In the genomic region with DNA sequence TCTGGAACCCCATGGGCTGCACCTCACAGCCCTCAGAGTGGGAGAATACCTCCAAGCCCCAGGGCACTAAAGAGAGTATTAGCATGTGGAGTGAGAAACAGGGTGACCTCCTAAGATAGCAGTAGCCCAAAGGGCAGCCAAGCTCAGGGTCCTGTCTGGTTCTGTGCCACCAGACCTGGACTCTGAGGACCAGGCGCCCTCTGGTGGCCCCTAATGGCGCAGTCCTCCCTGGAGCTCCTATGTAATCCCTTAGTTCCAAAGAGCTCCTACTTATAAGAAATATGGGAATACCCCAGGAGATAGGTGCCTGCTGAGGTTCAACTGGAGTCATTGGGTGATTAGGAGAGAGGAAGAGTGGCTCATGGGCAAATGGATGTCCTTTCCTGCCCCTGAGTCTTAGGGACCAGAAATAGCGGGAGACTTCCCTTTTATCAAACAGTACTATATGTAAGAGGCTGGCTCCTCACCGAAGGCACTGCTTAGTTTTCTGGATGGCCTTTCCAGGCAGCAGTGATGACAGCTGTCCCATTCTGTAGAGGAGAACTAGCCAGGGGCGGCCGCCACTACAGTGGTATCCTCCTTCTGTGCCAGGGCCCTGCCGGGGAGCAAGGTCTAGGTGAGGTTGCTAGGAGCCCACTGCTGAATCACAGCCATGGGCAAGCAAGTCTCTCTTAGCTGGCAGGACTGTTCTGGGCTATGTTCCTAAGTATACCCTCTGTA, we compare ENCODE assay signal across 9 mouse cellular contexts. TPM values are rescaled to one million over a fixed set of nuclear protein-coding genes. Genes with fewer than 3 reads are reported as not detected.
DNase-seq lines count a peak whose midpoint lies in the region; ATAC-seq and TF ChIP-seq lines count a peak whose summit lies in the region.
"Had no signal": no experiment of that assay in that cellular context is flagged by ENCODE, and none has a peak within 500 bp of the region (broad histone marks: within the 10 kb centered on the region; RNA-seq: fewer than 3 reads in every experiment).

No protein-coding gene starts in this region.

- intact Hi-C loops in heart, postnatal 10 days (cut with DNase I) = loop anchor here (1.0 to 5.0 kb wide), 5 partner anchors 62 to 312 kb away; no protein-coding TSS in a partner anchor

- TF ChIP-seq POLR2A in ES-Bruce4 (IDR thresholded peaks at IDR 0.05; ENCODE audit: insufficient read depth, low read length) = no peak

- TF ChIP-seq CTCF in ES-Bruce4 (IDR thresholded peaks at IDR 0.05; ENCODE audit: low read depth, low read length) = peak; percentile 76

- no peak overlapping the region for H3K4me3 ChIP-seq in ES-Bruce4 (ENCODE audit: low read depth, low read length)
- H3K4me3 ChIP-seq in forebrain, embryonic 11.5 days (ENCODE audit: low read depth, low read length) = peak overlapping the region; percentile 94
- H3K4me3 ChIP-seq in lung, embryonic 16.5 days (ENCODE audit: low read length) = no peak overlapping the region
- H3K4me3 ChIP-seq: liver, embryonic 15.5 days had no signal

- peak; percentile 91 for DNase-seq in brain, adult 2 months (ENCODE audit: low read depth, low spot score)
- peak; percentile 91 for DNase-seq in forebrain, embryonic 11.5 days (ENCODE audit: low spot score)
- DNase-seq in heart, postnatal 10 days = peak; percentile 87 to 89
- peak; percentile 91 for DNase-seq in layer of hippocampus, adult 11-12 months (ENCODE audit: low spot score)
- DNase-seq in ovary, postnatal 36 days (ENCODE audit: low spot score) = peak; percentile 79
- peak; percentile 84 for DNase-seq in thymus, postnatal 4 days

- H3K27ac ChIP-seq in ES-Bruce4 (ENCODE audit: insufficient read depth, low read length) = no peak overlapping the region
- H3K27ac ChIP-seq in forebrain, embryonic 11.5 days (ENCODE audit: low read depth, low read length) = no peak overlapping the region
- no peak overlapping the region for H3K27ac ChIP-seq in lung, embryonic 16.5 days (ENCODE audit: low read length)
- H3K27ac ChIP-seq: liver, embryonic 15.5 days had no signal

- no peak overlapping the region for H3K9ac ChIP-seq in ES-Bruce4 (ENCODE audit: low read depth, poor library complexity, severe bottlenecking)
- peak overlapping the region; percentile 35; the same call in 1 of the 2 replicates for H3K9ac ChIP-seq in forebrain, embryonic 11.5 days (ENCODE audit: low read length)
- no peak overlapping the region for H3K9ac ChIP-seq in lung, embryonic 16.5 days (ENCODE audit: low read length)
- H3K9ac ChIP-seq: liver, embryonic 15.5 days had no signal

- TF ChIP-seq EP300 in ES-Bruce4 (IDR thresholded peaks at IDR 0.05; ENCODE audit: insufficient read depth, low read depth, low read length) = no peak

- WGBS in forebrain, embryonic 11.5 days = 66% methylated on average over 7 of the region's 7 CpGs
- 64% methylated on average over 7 of the region's 7 CpGs for WGBS in lung, embryonic 16.5 days

- no peaks in the 10 kb centered on the region for H3K4me1 ChIP-seq in ES-Bruce4 (ENCODE audit: control insufficient read depth, insufficient read depth, low read length)
- peaks cover 18% of the 10 kb centered on the region for H3K4me1 ChIP-seq in forebrain, embryonic 11.5 days (replicated peaks; ENCODE audit: control insufficient read depth, insufficient read depth, low read length)
- peaks cover 16% of the 10 kb centered on the region for H3K4me1 ChIP-seq in lung, embryonic 16.5 days (replicated peaks; ENCODE audit: control insufficient read depth, insufficient read depth, low read length)

- no peaks in the 10 kb centered on the region for H3K36me3 ChIP-seq in ES-Bruce4 (ENCODE audit: control insufficient read depth, insufficient read depth, low read length, poor library complexity, severe bottlenecking)
- no peaks in the 10 kb centered on the region; the same call in 1 of the 2 replicates for H3K36me3 ChIP-seq in forebrain, embryonic 11.5 days (ENCODE audit: control insufficient read depth, insufficient read depth, low read length)
- H3K36me3 ChIP-seq in lung, embryonic 16.5 days (ENCODE audit: control insufficient read depth, insufficient read depth, low read length) = no peaks in the 10 kb centered on the region
- H3K36me3 ChIP-seq: liver, embryonic 15.5 days had no signal

- H3K27me3 ChIP-seq in ES-Bruce4 (ENCODE audit: control insufficient read depth, insufficient read depth, low read length, poor library complexity, severe bottlenecking) = no peaks in the 10 kb centered on the region
- no peaks in the 10 kb centered on the region for H3K27me3 ChIP-seq in forebrain, embryonic 11.5 days (ENCODE audit: control insufficient read depth, insufficient read depth, low read length)
- H3K27me3 ChIP-seq in lung, embryonic 16.5 days (ENCODE audit: control insufficient read depth, insufficient read depth, low read depth, low read length) = peaks cover 4% of the 10 kb centered on the region

- no peaks in the 10 kb centered on the region for H3K9me3 ChIP-seq in ES-Bruce4 (replicated peaks; ENCODE audit: control insufficient read depth, insufficient read depth, low read length, poor library complexity, severe bottlenecking)
- H3K9me3 ChIP-seq in forebrain, embryonic 11.5 days (ENCODE audit: control insufficient read depth, low read length) = no peaks in the 10 kb centered on the region
- H3K9me3 ChIP-seq in lung, embryonic 16.5 days (ENCODE audit: control insufficient read depth, low read length) = no peaks in the 10 kb centered on the region
- H3K9me3 ChIP-seq: liver, embryonic 15.5 days had no signal

- H3K4me2 ChIP-seq in forebrain, embryonic 11.5 days (ENCODE audit: low read depth, low read length, severe bottlenecking) = peak overlapping the region; percentile 88
- no peak overlapping the region for H3K4me2 ChIP-seq in lung, embryonic 16.5 days (ENCODE audit: low read depth, low read length)
- H3K4me2 ChIP-seq: liver, embryonic 15.5 days had no signal

- peak; percentile 24 for ATAC-seq in forebrain, embryonic 11.5 days (replicated peaks; ENCODE audit: low FRiP score)
- 0 out of 2 replicates have a peak, but pooled peaks have one; percentile 10 for ATAC-seq in lung, embryonic 16.5 days (ENCODE audit: low read depth)

RNA-seq across cellular contexts. Expression of a gene that starts 2.7 kb away (rescaled TPM):
- polyA plus RNA-seq in ES-Bruce4 (2011; ENCODE audit: insufficient read depth, insufficient read length, low read depth, missing spikeins) = 30.5 and 31.6 TPM in 2 replicates
- 139 and 154 TPM in 2 replicates for polyA plus RNA-seq in forebrain, embryonic 11.5 days (2014; fragmentation: Nextera tagmentation; extraction: Ambion mirVana)
- total RNA-seq in heart, postnatal 10 days (2021) = 100 to 1,000 TPM; 154 to 168 TPM
- 25.2 and 27.7 TPM in 2 replicates for polyA plus RNA-seq in lung, embryonic 16.5 days (2015; fragmentation: Nextera tagmentation; extraction: Ambion mirVana)
